Mouse (Mus musculus): Measurements from ENCODE around the gene Mt2. TPM values are rescaled to one million over a fixed set of nuclear protein-coding genes. Genes with fewer than 3 reads are reported as not detected.

Mt2 gene
- polyA plus RNA-seq, 1 experiment from 2014 or later = 28.9 TPM

GRCm38 (mm10) chr8:94189275-94190031, 17.0 kb downstream of the Mt2 start:
- H3K4me2 ChIP-seq (ENCODE audit: low read depth, low read length) = no peak overlapping the region
- peaks cover 5% of the 10 kb centered on the region; the same call in 1 of the 2 replicates for H3K4me1 ChIP-seq (ENCODE audit: control insufficient read depth, insufficient read depth, low read length)
- no peaks in the 10 kb centered on the region for H3K36me3 ChIP-seq (ENCODE audit: control insufficient read depth, insufficient read depth, low read length)
- no peak overlapping the region for H3K4me3 ChIP-seq (ENCODE audit: low read depth, low read length)
- no peak overlapping the region for H3K9ac ChIP-seq (replicated peaks; ENCODE audit: low read depth, low read length)
- H3K27me3 ChIP-seq (ENCODE audit: control insufficient read depth, insufficient read depth, low read length) = peaks cover 15% of the 10 kb centered on the region
- no peaks in the 10 kb centered on the region for H3K9me3 ChIP-seq (ENCODE audit: control insufficient read depth, low read length)
- WGBS = 58% methylated on average over 13 of the region's 13 CpGs
- H3K27ac ChIP-seq (ENCODE audit: low read depth, low read length) = no peak overlapping the region
- ATAC-seq (ENCODE audit: low read depth) = peak; percentile 65

GRCm38 (mm10) chr8:94191101-94191691, 18.7 kb downstream of the Mt2 start:
- Histone ChIP-seq H3K9ac (replicated peaks; ENCODE audit: low read depth, low read length) (no peak overlapping the region), H3K27ac (ENCODE audit: low read depth, low read length) (no peak overlapping the region), H3K9me3 (ENCODE audit: control insufficient read depth, low read length) (no peaks in the 10 kb centered on the region), H3K27me3 (ENCODE audit: control insufficient read depth, insufficient read depth, low read length) (0 out of 2 replicates have a peak, but pooled peaks cover 7% of the 10 kb centered on the region), H3K4me2 (ENCODE audit: low read depth, low read length) (peak overlapping the region; percentile 44), H3K4me3 (ENCODE audit: low read depth, low read length) (peak overlapping the region; percentile 19; the same call in 1 of the 2 replicates), H3K36me3 (ENCODE audit: control insufficient read depth, insufficient read depth, low read length) (no peaks in the 10 kb centered on the region), H3K4me1 (ENCODE audit: control insufficient read depth, insufficient read depth, low read length) (peaks cover 5% of the 10 kb centered on the region; the same call in 1 of the 2 replicates)
- 18% methylated on average over 21 of the region's 21 CpGs for WGBS
- no peak for ATAC-seq (ENCODE audit: low read depth)

- no peak for ATAC-seq (ENCODE audit: low read depth)
- no peaks in the 10 kb centered on the region for H3K27me3 ChIP-seq (ENCODE audit: control insufficient read depth, insufficient read depth, low read length)
- WGBS = 72% methylated on average over 1 of the region's 1 CpGs
- no peak overlapping the region for H3K4me2 ChIP-seq (ENCODE audit: low read depth, low read length)
- H3K27ac ChIP-seq (ENCODE audit: low read depth, low read length) = no peak overlapping the region
- no peaks in the 10 kb centered on the region for H3K36me3 ChIP-seq (ENCODE audit: control insufficient read depth, insufficient read depth, low read length)
- H3K9me3 ChIP-seq (ENCODE audit: control insufficient read depth, low read length) = no peaks in the 10 kb centered on the region
- H3K4me1 ChIP-seq (ENCODE audit: control insufficient read depth, insufficient read depth, low read length) = no peaks in the 10 kb centered on the region
- H3K9ac ChIP-seq (replicated peaks; ENCODE audit: low read depth, low read length) = no peak overlapping the region
- H3K4me3 ChIP-seq (ENCODE audit: low read depth, low read length) = no peak overlapping the region
Measured at GRCm38 (mm10) chr8:94192926-94193325, 20.5 kb downstream of the Mt2 start.

GRCm38 (mm10) chr8:94194591-94195223, 22.2 kb downstream of the Mt2 start:
- Histone ChIP-seq H3K4me3 (ENCODE audit: low read depth, low read length) (no peak overlapping the region), H3K27ac (ENCODE audit: low read depth, low read length) (no peak overlapping the region), H3K4me1 (ENCODE audit: control insufficient read depth, insufficient read depth, low read length) (no peaks in the 10 kb centered on the region), H3K9me3 (ENCODE audit: control insufficient read depth, low read length) (no peaks in the 10 kb centered on the region), H3K4me2 (ENCODE audit: low read depth, low read length) (no peak overlapping the region), H3K27me3 (ENCODE audit: control insufficient read depth, insufficient read depth, low read length) (no peaks in the 10 kb centered on the region), H3K36me3 (ENCODE audit: control insufficient read depth, insufficient read depth, low read length) (no peaks in the 10 kb centered on the region), H3K9ac (replicated peaks; ENCODE audit: low read depth, low read length) (no peak overlapping the region)
- ATAC-seq (ENCODE audit: low read depth) = no peak
- 91% methylated on average over 7 of the region's 7 CpGs for WGBS

DNA sequence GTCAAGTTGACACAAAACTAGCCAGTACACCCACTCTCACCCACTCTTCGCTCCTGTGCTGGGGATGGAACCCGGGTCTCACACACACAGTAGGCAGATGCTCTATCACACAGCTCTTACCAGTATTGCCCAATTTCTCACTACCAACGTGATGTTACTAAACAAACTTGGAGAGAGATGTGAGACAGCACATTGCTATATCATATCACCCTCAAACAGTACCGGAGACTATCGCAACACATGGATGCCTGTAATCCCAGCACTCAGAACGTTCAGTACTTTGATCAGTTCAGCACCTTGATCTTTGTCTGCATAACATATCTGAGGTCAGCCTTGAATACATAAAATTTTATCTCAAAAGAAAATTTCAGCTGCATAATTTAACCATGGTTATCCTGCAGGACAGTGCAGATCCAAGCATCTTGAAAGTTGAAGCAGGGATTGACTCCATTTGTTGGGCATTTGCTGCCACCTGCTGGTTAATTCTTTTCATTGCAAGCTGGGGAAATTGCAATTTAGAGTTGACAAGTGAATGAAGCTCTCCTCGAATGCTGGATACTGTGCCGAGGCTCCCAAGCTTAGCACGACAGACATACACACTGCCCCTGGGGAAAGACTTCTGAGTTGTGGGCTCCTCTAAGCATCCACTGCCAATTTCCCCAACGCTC, 26.9 kb downstream of the Mt2 start:
- ATAC-seq (ENCODE audit: low read depth) = peak; percentile 44; the same call in 1 of the 2 replicates

DNA sequence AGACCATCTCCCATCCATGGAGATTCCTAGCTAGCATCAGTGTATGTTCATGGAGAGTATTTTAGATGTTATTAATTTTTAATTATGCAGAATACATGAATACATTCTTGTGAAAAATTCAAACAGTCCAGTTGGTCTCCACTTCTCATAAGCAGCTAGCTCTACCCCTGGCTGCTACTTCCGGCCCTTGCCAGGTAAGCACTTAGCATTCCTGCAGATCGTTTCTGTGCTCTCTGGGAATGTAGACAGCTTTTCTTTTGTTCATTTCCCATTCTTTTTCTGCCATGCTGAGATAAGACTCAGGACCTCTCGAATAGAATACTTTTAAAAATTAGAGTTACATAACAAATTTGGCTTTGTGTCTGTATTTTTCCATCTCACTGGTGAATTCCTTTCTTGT, 31.6 kb downstream of the Mt2 start:
- H3K36me3 ChIP-seq (ENCODE audit: control insufficient read depth, insufficient read depth, low read length) = no peaks in the 10 kb centered on the region
- 68% methylated on average over 3 of the region's 3 CpGs for WGBS
- no peak overlapping the region for H3K27ac ChIP-seq (ENCODE audit: low read depth, low read length)
- no peak overlapping the region for H3K9ac ChIP-seq (replicated peaks; ENCODE audit: low read depth, low read length)
- H3K4me1 ChIP-seq (ENCODE audit: control insufficient read depth, insufficient read depth, low read length) = no peaks in the 10 kb centered on the region
- no peak for ATAC-seq (ENCODE audit: low read depth)
- no peak overlapping the region for H3K4me3 ChIP-seq (ENCODE audit: low read depth, low read length)
- no peaks in the 10 kb centered on the region for H3K27me3 ChIP-seq (ENCODE audit: control insufficient read depth, insufficient read depth, low read length)
- H3K9me3 ChIP-seq (ENCODE audit: control insufficient read depth, low read length) = no peaks in the 10 kb centered on the region
- no peak overlapping the region for H3K4me2 ChIP-seq (ENCODE audit: low read depth, low read length)

More for the DNA sequence above, 26.9 kb downstream of the Mt2 start:
- Histone ChIP-seq H3K27ac (ENCODE audit: low read depth, low read length) (no peak overlapping the region), H3K4me3 (ENCODE audit: low read depth, low read length) (no peak overlapping the region), H3K4me1 (ENCODE audit: control insufficient read depth, insufficient read depth, low read length) (no peaks in the 10 kb centered on the region), H3K36me3 (ENCODE audit: control insufficient read depth, insufficient read depth, low read length) (no peaks in the 10 kb centered on the region), H3K9ac (replicated peaks; ENCODE audit: low read depth, low read length) (no peak overlapping the region), H3K27me3 (ENCODE audit: control insufficient read depth, insufficient read depth, low read length) (no peaks in the 10 kb centered on the region), H3K9me3 (ENCODE audit: control insufficient read depth, low read length) (no peaks in the 10 kb centered on the region), H3K4me2 (ENCODE audit: low read depth, low read length) (no peak overlapping the region)
- WGBS = 46% methylated on average over 10 of the region's 10 CpGs

- Histone ChIP-seq H3K4me3 (ENCODE audit: low read depth, low read length) (no peak overlapping the region), H3K36me3 (ENCODE audit: control insufficient read depth, insufficient read depth, low read length) (no peaks in the 10 kb centered on the region), H3K4me2 (ENCODE audit: low read depth, low read length) (no peak overlapping the region), H3K9me3 (ENCODE audit: control insufficient read depth, low read length) (no peaks in the 10 kb centered on the region), H3K4me1 (ENCODE audit: control insufficient read depth, insufficient read depth, low read length) (no peaks in the 10 kb centered on the region), H3K27me3 (ENCODE audit: control insufficient read depth, insufficient read depth, low read length) (no peaks in the 10 kb centered on the region), H3K27ac (ENCODE audit: low read depth, low read length) (no peak overlapping the region), H3K9ac (replicated peaks; ENCODE audit: low read depth, low read length) (no peak overlapping the region)
- WGBS = 18% methylated on average over 5 of the region's 5 CpGs
- 0 out of 2 replicates have a peak, but pooled peaks have one; percentile 14 for ATAC-seq (ENCODE audit: low read depth)
Measured at GRCm38 (mm10) chr8:94205736-94206135, 33.3 kb downstream of the Mt2 start.

DNA sequence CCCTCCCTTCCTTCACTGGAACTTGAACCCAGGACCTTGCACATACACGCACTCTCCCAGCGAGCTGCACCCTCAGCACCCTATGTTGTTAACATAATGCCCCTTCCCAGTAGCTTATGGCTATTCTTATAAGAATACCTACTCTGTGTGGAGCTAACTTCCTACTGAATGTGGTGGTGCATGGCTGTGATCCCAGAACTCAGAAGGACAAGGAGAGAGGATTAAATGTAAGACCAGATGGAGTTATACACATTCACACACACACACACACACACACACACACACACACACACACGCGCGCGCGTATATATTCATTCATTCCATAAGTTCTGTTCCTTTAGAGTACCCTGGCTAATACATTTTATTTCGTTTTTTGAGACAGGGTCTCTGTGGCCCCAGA, 33.8 kb downstream of the Mt2 start:
- no peak for ATAC-seq (ENCODE audit: low read depth)
- WGBS = 81% methylated on average over 8 of the region's 8 CpGs
- no peak overlapping the region for H3K9ac ChIP-seq (replicated peaks; ENCODE audit: low read depth, low read length)

More for the DNA sequence above, 33.8 kb downstream of the Mt2 start:
- Histone ChIP-seq H3K4me1 (ENCODE audit: control insufficient read depth, insufficient read depth, low read length) (no peaks in the 10 kb centered on the region), H3K9me3 (ENCODE audit: control insufficient read depth, low read length) (no peaks in the 10 kb centered on the region), H3K27ac (ENCODE audit: low read depth, low read length) (no peak overlapping the region), H3K4me2 (ENCODE audit: low read depth, low read length) (no peak overlapping the region), H3K36me3 (ENCODE audit: control insufficient read depth, insufficient read depth, low read length) (no peaks in the 10 kb centered on the region), H3K4me3 (ENCODE audit: low read depth, low read length) (no peak overlapping the region), H3K27me3 (ENCODE audit: control insufficient read depth, insufficient read depth, low read length) (no peaks in the 10 kb centered on the region)
